Mouse (Mus musculus): Measurements from ENCODE around the gene Sgtb. TPM values are rescaled to one million over a fixed set of nuclear protein-coding genes. Genes with fewer than 3 reads are reported as not detected.

The Sgtb gene
- 10 to 100 TPM; 35.2 to 38.1 TPM for total RNA-seq (2021)

DNA sequence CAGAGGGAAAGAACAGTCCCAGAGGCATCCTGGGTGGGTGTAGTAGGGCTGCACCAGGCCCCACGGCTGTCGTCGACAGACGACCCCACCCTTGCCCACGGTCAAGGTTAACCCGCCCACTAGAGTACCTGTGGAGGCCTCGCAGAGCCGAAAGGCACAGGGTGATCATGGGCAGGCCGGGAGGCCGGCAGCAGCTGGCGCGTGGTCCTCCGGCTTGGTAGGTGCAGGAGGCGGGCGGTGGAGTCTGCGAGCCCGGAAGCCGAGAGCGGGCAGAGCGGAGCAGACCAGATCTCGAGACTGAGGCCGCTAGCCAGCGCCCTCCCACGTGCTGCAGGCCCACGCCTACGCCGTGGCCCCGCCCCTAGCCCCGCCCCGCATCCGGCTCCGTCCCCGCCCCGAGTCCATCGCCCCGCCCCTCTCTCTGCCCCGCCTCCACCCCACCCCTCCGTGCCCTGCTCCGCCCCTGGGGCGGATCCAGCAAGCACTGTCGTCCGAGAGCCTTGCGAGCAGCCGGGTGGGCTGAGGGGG lies at the start of gene Sgtb, which contains the start of gene Nln:
Gene Sgtb (plus strand): TSS at position 454 of the 528 bp plus-strand sequence.
Gene Nln (minus strand): TSS at position 327 of the 528 bp plus-strand sequence.
- intact Hi-C loops (cut with DNase I) = no loop called here
- peak; percentile 97 for DNase-seq

DNA sequence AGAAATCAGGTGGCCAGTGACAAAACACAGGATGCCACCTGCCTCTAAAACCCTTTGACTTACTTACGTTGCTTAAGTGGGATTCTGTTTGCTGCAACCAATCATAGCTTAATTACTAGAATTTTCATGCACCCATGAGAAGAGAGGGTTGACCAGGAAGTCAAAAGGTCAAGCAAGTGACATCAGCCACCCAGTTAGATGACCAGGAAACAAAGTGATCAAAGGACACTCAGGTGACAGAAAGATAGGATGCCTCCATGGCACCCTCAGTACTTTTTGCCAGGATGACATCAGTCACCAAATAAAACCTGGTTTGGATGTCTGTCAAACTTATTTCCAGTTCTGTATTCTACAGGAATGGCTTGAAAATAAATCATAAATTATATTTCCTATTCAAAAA lies 49.3 kb upstream of the Sgtb start:
- DNase-seq = no peak
- intact Hi-C loops (cut with DNase I) = no loop called here

DNA sequence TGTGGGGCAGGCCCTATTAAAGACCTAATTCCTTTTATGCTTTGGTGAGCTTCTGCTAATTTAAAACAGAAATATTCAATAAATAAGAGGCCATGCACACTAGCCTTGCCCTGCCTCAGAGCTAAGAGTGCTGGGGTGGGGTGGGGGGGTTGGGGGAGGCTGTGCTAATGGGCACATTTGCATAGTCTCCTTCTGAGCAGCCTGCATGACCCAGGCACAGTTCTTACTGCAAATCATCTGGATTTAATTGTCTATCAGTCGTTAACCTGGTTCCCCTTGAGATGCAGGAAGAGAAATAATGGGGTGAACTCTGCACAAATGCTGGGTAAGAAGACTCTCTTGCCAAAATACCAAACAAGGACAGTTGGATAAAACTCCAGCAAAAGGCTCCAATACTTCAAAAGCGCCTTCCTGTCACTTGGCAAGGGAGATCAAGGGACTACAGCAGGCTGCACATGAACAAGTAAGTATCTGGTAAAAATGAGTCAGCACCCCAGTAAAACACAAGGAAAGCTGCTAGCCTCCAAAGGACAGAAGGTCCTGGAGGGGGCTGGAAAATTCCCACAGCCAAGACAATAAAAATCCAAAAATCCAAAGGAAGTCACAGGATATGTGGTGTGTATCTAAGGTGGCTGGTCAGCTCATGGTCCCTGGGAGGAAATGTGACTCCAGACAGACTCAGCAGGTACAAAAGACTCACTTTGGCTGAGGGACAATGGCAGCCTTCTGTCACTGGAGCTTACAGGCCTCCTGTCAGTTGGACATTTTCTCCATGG lies 47.4 kb upstream of the Sgtb start:
- intact Hi-C loops (cut with DNase I) = no loop called here
- DNase-seq = no peak

DNA sequence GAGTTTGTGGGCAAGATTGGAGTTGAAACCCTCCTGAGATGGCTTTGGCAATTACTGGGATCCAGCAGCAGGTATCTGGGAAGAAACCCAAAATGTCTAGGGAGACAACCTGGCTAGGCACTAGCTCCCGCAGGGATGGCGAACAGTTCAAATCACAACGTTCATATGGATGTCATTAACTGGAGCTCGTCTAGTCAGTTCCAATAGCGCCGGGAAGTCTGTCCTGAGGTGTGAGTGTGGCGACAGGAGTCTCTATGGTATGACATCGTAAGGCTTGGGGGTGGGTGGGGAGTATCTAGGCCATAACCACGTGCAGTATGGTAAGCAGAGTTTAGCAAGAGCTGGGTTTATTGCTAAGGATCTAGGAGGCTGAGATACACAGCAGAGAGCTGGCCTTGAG lies 46.5 kb upstream of the Sgtb start:
- intact Hi-C loops (cut with DNase I) = no loop called here
- no peak for DNase-seq

DNA sequence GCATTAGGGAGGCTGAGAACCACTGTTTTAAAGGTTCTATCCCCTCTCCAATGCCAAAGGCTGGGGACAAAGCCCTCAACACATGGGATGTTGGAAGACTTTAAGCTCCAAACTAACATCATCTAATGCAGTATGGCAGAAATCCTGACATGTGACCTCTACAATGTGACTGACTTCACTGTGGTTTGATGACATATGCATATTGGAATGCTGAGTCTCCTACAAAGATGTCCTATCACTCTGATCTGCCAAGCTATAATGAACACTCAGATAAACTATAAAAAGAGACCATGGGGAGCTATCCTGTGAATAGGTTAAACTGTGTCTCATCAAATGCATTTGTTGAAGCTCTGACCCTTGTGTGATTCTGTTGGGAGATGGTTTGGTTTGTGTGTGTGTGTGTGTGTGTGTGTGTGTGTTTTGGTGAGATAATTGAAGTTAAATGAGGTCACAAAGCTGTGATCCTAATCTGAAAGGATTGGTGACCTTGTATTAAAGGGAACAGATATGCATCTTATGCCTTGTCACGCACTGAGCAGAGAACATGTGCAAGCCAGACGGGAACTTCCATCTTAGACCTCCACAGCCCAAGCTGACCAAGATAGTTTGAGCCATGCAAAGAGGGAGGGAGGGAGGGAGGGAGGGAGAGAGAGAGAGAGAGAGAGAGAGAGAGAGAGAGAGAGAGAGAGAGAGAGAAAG lies 43.7 kb upstream of the Sgtb start:
- DNase-seq = no peak
- intact Hi-C loops (cut with DNase I) = no loop called here

DNA sequence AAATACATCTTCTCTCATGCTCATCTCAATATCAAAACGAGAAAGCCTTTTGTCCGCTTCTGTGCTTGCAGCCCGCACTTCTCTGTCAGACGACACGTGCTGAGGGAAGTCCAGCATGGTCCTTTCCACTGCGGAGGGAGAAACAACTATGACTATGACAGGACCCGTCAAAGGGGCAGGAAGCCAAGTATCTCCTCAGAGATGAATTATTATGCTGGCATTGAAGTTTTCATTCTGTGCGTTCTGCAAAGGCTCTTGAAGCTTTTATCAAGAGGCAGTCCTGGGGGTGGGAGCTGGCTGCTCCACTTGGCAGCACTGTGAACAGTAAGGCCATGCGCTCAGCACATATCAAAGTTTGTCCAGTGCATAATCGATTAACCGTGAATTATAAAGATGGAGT lies 40.3 kb upstream of the Sgtb start:
- peak; percentile 17 for DNase-seq
- intact Hi-C loops (cut with DNase I) = no loop called here

DNA sequence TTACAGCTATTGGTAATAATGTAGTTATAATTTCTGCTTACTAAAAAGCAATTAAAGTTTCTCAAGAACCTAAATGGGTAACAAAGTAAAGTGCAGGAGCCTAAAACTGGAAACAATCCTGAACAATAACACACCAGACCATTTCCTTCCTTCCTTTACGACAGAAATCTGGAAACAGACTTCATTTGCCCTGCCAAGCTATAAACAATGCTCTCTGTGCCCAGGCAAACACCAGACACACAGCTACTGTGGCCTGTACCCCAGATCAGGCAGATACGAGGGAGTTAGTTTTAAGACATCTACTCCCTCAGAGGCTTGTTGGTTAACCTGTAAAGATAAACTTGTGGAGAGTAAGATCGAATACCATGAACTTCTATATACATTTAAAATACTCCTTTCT lies 38.8 kb upstream of the Sgtb start:
- no peak for DNase-seq
- intact Hi-C loops (cut with DNase I) = no loop called here

DNA sequence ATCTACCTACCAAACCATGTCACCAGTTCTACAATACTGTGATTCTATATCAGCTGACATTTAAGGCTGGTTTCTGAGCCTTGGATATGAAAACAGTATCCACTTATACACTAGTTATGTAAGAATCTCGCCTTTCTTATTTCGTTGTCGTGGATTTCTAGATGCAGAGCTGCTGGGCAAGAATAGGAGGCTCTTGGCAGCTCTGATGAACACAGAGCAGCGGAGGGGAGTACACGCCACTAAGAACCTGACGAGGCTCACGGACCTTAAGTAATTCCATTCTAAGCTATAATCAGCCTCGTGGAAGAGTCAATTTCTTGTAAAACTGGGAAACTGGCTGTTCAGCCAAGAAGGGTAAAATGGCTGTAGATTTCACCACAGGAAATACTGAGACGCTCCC lies 37.2 kb upstream of the Sgtb start:
- DNase-seq = no peak
- intact Hi-C loops (cut with DNase I) = no loop called here

DNA sequence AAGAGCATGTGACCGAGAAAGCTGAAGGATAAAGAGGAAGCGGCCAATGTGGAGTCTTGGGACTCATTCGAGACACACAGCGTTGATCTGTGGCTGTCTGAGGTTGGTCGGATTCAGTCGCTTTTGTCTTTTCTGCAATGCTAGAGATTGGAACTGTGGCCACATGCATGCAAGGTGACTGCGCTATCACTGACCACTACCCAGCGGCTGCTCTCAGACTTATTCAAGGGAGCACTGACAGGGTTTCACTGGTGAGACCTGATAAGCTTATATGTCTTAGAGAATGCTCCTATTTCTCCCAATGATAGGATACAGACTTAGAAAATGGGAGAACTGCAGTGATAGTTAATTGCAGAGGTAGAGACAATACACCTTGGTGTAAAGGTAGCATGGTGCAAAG lies 35.3 kb upstream of the Sgtb start:
- DNase-seq = no peak
- intact Hi-C loops (cut with DNase I) = no loop called here

DNA sequence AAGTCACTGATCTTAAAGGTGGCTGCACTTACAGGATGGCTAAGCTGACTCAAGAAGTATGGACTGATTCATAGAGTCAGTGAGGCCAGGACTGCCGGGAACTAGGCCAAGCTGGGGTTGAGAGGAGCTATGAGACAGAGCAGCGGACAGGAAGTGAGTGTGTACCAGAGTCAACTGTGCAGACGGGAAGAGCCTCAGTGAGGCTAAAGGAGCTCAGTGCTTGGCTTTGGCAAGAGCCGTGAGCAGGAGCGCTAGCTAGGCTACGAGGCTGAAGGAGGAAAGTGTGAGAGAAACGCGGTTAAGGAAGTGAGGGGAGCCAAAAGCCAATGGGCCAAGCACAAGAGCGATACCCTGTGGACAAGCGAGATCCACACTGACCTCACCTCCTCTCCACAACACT lies 34.8 kb upstream of the Sgtb start:
- intact Hi-C loops (cut with DNase I) = no loop called here
- DNase-seq = no peak

DNA sequence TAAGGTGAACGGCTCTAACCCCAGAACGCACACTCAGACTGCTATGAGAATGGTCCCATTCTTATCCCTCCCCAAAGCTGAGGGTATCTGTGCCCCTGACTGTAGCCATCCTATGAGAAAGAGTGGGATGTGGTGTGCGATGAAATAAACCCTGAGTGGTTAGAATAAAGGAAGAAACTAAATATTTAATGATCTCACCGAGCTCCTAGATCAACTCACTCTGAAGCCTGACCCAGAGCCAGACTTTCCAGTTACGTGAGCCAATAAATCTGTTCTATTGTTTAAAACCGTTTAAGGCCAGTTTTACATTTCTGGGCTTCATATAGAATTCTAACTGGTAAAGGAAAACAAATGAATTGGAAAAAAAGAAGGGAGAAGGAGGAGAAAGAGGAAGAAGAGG lies 32.5 kb upstream of the Sgtb start:
- DNase-seq = no peak
- intact Hi-C loops (cut with DNase I) = no loop called here

DNA sequence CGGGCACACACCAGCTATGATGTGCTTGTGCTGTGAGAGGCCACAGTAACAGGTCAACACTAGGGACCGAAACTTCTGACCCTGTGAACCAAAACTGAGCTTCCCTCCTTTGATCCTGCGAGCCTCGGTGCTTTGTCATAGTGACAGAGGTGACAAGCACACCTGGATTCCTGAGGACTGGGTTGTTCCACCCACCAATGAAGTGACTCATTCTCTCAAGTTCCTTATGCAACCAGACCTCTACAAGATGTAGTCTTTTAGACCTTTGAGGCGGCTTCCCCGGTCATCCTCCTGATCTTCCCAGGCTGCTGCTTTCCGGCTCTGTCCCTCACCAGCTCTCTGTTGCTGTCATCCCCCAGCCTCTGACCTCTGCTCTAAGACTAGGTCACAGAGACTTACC lies 27.0 kb upstream of the Sgtb start:
- intact Hi-C loops (cut with DNase I) = no loop called here
- DNase-seq = no peak

DNA sequence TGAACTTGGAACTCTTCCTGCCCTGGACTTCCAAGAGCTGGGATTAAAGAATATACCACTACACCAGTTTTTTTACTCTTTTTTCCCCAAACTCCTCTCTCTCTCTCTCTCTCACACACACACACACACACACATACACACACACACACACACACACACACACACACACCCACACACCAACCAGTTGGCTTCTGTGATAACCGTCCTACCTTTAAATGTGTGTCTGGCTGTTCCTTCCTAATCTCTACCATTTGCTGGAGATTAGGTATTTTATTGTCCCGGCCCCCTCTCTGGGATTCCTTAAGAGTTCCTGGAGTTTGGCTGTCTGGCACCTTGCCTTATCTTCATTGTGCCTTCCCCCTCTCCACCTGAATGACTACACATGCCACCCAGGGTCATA lies 24.9 kb upstream of the Sgtb start:
- DNase-seq = no peak
- intact Hi-C loops (cut with DNase I) = no loop called here

DNA sequence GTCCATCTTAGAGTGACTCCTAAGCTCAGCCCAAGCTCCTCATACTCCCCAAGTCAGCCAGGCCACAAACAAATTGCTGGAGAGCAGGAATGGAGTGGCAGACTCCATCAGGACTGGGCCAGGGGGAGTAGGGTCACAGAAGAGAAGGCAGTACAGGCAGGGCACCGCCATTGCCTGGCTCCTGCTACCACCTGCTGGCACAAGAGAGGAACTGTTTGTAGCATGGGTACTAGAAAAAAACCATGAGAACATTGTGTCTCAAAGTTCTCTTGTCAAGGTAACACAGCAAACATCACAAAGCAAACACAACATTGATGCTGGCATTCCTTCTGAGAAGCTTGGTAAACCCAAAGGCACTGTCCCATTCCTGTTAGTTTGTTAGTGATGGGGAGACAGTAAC lies 20.2 kb upstream of the Sgtb start:
- intact Hi-C loops (cut with DNase I) = no loop called here
- peak; percentile 54 for DNase-seq

DNA sequence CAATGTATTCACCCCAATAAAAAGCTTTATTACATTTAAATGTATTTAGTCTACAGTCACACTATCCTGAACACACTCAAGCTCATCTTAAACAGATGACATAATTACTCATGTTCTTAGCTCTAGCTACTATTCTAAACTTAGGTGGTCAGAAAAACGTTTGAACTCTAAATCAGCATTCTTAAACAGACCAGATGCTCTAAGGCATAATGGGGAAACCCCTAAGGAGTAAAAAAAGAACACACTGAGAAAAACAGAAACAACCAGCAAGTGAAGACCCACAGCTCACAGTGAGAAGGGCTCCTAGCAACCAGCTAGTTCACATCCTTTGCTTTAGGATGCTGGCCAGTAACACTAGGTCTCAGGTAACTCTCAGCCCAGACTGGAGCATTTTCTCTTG lies 17.8 kb upstream of the Sgtb start:
- no peak for DNase-seq
- intact Hi-C loops (cut with DNase I) = no loop called here

DNA sequence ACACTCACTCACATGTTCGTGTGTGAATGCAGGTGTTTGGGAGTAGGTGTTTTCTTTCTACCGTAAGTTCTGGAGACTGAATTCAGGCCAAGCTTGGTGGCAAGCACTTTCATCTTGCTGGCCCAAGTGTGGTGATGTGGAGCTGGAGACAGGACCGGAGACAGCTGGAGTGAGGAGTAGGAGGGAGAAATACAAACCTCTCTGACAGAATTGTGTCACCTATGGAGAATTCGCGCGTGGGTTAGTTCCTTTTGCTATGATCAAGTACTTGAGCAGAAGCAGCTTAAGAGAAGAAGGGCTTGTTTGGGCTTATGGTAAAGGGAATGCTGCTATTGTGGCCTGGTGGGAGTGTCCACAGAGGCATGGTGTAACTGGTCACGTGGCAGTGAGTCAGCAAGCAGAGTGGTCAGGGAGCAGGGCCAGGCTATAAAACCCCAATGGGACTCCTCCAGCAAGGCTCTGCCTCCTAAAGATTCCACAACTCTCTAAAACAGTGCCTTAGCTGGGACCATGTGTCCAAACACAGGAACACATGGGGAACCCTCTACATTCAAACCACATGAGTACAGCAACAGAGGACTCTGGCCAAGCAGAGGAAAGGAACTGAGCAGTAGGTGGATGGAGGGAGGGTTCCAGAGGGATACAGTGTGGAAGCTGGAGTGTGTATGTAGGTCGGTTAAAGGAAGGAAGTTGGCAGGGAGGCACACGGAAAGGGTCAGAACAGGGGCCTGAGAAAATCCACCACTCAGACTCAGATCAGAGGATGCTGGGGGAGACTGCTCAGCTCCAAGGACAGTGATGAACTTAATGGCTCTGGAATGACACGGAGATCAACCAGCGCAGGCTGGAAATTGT lies 14.8 kb upstream of the Sgtb start:
- intact Hi-C loops (cut with DNase I) = no loop called here
- no peak for DNase-seq

DNA sequence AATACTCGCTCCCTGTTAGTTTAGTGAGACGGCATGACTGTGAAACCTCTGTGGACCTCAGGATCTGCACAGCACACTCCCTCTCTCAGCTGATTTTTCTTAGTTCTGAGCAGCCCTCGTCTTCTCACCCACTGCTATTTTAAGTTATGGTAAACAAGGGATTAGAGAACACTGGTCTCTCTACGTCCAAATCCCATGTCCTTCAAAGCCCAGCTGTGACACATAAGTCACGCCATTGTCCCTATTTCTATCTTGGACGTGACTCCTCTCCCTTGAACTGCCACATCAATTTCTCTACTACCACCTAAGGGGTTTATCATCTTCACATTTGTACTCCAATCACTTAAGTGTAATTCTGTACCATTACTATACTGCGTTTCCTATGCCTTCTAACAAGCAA lies 13.6 kb upstream of the Sgtb start:
- intact Hi-C loops (cut with DNase I) = no loop called here
- DNase-seq = no peak

DNA sequence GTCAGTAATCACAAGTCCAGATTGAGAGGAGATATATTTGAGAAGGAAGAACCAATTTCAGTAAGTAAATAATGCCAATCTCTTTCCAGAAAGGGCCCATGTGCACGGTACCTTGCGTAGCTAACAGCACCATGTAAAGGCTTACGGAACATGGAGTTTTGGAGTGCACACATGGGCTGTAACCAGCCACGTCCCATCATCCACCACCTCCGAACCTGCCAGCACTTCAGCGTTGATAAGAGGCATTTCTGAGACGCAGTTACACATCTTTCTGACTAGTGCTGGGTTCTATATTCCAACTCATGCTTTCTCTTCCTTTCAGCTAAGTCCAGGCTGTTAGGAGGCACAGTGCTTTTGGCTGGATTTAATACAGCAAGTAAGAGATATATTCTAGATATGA lies 12.4 kb upstream of the Sgtb start:
- intact Hi-C loops (cut with DNase I) = no loop called here
- no peak for DNase-seq

DNA sequence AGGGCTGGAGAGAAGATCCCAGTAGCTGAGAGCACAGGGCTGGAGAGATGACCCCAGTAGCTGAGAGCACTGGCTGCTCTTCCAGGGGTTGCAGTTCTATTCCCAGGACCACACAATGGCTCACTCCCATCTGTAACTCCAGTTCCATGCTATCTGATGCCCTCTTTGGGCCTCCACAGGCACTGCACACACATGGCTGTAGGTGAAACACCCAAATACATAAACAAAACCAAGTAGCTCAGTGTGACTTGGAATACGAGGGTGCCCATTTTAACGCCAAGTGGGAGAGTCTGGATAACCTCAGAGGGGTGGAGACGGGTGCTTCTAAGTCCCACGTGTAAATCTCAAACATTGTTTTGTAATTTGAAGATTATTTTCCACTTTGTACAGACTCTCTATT lies 9.1 kb upstream of the Sgtb start:
- no peak for DNase-seq

DNA sequence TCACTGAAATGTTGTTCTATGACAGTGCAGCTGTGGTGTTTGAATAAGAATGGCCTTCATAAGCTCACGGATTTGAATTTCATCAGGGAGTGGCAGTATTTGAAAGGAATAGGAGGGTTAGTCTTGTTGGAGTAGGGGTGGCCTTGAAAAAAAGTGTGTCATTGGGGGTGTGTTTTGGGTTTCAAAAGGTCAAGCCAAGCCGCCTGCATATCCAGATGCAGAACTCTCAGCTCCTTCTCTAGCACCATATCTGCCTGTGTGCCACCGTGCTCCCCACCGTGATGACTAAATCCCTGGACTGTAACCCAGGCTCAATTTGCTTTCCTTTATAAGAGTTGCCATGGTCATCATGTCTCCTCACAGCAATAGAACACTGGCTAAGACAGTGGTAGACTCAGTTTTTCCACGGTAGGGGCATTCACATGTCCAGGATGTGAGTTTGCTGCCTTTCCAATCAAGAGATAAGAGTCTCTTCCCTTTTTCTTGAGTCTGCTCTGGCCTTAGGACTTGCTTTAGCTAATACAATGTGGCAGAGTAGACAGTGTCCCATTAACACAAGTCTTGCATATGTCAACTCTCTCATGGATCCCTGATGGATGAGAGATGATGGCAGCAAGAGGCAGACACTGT lies 7.8 kb upstream of the Sgtb start:
- intact Hi-C loops (cut with DNase I) = no loop called here
- no peak for DNase-seq

More for the DNA sequence above, 9.1 kb upstream of the Sgtb start:
- intact Hi-C loops (cut with DNase I) = no loop called here

Measured in left cerebral cortex, postnatal 4 days (tissue).